Mouse (Mus musculus): ENCODE data around the gene Cnppd1.

Cnppd1 gene

GRCm38 (mm10) chr1:75142301-75143261 lies at the start of gene Cnppd1, which contains the start of gene Retreg2:
TSS of gene Cnppd1 (minus strand) at chr1:75142711.
TSS of gene Retreg2 (plus strand) at chr1:75142778.
- in situ Hi-C loops (cut with MboI; ENCODE audit: low sequenced_read_pairs): no loop called here

DNA sequence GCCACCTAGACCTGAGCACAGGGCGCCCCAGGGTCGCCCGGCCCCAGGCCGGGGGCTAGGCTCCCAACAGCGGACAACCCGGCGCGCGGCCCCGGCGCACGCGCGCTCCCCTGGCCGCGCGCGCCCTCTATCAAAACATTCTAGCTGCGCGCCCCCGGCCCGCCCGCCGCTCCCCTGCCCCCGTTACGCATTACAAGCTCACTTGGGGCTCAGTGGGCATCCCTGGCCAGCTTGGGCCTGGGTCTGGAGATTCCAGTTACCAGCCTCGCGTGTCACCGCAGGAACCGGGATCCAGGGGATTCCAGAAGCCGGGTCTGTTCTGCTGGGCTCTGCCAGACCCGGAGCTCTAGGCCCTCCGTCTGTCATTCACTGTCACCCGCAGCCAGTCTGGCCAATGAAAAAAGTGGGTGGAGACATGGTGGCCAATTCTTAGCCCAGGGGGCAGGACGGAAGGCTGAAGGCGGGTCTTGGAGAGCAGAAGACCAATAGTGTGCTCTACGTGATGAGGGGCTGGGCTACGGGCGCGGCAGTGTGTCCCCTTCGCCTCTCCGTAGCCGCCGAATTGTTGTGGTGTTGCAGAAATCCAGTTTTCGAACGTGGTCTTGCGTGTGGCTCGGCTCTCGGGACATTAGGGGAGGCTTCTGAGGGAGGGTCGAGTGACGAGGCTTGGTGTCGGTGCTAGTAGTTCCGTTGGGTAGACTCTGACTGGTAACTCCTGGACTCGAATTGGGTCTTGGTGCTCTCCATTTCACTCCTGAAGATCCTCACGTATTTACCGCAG lies 49.3 kb upstream of the Cnppd1 start, which contains the start of the genes Ankzf1 and Atg9a:
Gene Ankzf1, plus strand, starts transcription at position 530 of the 781 bp plus-strand sequence.
Gene Atg9a, minus strand, starts transcription at position 575 of the 781 bp plus-strand sequence.
- in situ Hi-C loops (cut with MboI; ENCODE audit: low sequenced_read_pairs): no loop called here

GRCm38 (mm10) chr1:75191258-75191621 lies 48.7 kb upstream of the Cnppd1 start:
- in situ Hi-C loops (cut with MboI; ENCODE audit: low sequenced_read_pairs): no loop called here

DNA sequence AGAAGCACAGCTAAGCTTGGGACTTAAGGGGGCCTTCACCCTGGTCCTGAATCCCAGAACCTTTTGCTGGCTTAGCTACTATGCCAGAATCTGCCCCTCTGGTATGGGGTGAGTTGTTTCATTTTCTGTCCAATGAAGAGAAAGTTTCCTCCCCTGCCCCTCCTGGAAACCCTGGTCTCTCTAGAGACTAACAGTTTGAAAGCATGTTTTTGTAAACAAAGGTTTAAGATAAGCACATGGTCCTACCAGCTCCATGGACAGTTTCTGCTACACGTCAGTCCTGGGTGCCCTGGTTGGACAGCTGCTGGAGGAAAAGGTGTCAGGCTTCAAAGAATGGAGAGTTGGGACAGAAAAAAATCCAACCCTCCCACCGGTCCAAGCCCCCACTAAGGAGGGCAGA lies 48.1 kb upstream of the Cnppd1 start:
- in situ Hi-C loops (cut with MboI; ENCODE audit: low sequenced_read_pairs): no loop called here

DNA sequence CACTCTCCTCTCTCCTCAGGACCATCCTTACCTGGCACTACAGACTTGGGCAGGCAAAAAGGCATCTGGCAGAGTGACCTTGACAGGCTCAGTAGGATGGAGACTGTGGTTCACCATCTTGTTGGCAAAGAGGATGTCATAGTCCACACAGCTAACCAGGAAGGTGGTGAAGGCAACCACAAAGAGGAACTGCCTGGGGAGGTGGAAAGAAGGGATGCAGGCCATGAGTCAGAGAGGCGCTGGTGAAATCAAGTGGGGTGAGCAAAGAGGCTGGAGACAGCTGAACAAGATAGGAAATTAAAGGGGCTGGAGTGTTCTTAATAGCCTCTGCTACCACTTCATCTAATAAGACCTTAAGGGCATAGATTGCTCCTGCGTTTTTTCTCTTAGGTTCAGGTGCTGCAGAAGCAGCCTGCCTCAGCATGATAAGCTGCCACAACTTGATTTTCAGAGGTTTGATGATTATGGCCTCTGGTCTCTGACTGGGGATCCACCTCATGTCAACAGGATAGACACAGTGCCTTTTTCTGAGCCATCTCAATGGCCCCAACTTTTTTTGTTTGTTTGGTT lies 45.5 kb upstream of the Cnppd1 start:
- in situ Hi-C loops (cut with MboI; ENCODE audit: low sequenced_read_pairs): no loop called here

GRCm38 (mm10) chr1:75187126-75187525 lies 44.6 kb upstream of the Cnppd1 start:
- in situ Hi-C loops (cut with MboI; ENCODE audit: low sequenced_read_pairs): no loop called here

GRCm38 (mm10) chr1:75185495-75185894 lies 43.0 kb upstream of the Cnppd1 start:
- in situ Hi-C loops (cut with MboI; ENCODE audit: low sequenced_read_pairs): no loop called here

GRCm38 (mm10) chr1:75182160-75182559 lies 39.6 kb upstream of the Cnppd1 start:
- in situ Hi-C loops (cut with MboI; ENCODE audit: low sequenced_read_pairs): no loop called here

DNA sequence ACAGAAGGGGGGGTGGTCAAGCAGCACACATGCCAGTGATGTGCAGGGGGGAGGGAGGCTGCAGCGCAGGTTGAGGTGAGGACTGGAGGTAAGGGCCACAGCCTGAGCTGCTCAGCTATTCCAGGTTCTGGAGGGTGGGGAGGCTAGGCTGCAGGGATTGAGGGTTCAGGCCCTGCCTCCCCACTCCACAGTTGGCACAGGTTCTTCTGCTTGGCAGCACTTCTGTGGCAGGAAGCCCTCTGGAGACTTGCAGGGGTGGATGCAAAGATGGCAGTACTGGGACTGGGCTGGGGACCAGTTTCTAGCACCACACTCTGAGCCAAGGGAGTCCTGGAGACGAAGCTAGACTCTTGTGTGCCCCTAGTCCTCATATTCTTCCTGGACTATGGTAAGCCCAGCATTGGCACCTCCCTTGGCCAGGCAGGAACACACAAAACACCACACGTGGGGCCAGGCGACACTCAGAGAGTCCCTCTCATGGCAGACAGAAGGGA lies 38.9 kb upstream of the Cnppd1 start:
- in situ Hi-C loops (cut with MboI; ENCODE audit: low sequenced_read_pairs): no loop called here

DNA sequence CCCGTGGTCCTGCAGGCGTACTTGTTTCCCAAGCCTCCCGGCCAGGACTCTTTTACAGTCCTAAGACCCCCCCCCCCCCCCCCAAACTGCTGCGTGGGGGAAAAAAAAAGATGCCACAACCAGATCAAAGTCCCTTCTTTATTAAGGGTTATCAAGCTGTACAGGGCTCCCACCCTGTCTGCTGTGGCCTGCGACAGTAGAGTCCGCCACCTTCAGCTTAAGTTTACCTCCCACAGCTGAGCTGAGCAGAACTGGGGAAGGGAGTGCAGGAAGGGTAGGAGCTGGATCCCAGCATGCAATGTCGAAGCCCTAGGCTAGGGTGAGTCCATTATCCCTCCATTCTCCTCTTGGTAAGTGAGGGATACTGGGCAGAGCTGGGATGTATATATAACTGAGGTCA lies 38.2 kb upstream of the Cnppd1 start:
- in situ Hi-C loops (cut with MboI; ENCODE audit: low sequenced_read_pairs): no loop called here

- in situ Hi-C loops (cut with MboI; ENCODE audit: low sequenced_read_pairs): no loop called here
Observed at GRCm38 (mm10) chr1:75180105-75180590, 37.6 kb upstream of the Cnppd1 start, which contains the start of gene Abcb6. TSS of gene Abcb6 (minus strand) at chr1:75180392.

DNA sequence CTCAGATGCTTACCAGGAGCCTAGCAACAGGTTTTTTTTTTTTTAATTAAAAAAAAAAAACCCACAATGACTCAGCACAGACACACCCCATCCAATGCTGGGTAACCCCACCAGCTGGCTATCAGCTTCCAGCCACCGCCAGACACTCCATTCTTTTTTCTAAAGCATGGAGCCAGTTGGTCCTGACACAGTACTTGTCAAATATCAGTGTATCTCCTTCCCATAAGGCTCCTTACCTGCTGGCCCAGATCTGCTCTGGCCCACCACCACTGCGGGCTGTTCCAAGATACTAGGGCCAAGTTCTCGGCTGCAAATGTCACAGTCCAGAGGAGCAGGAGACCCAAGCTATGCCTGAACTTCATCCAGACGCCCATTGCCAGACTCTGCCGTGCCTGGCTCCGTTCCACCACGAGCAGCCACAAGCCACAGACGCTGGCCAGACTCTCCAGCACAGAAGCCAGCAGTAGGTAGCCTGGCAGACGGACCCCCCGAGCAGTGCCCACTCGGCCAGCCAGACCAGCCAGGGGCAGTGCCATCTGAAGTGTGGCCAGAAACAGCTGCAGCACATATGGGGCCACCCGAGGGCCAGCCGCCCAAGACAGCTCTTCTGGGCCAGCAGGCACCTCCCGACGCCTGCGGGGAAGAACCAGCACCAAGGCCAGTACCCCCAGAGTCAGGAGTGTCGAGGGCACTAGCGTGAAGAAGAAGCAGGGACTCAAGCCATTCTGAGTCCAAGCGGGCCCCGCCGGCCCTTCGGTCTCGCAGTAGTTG lies 37.0 kb upstream of the Cnppd1 start:
- in situ Hi-C loops (cut with MboI; ENCODE audit: low sequenced_read_pairs): no loop called here

DNA sequence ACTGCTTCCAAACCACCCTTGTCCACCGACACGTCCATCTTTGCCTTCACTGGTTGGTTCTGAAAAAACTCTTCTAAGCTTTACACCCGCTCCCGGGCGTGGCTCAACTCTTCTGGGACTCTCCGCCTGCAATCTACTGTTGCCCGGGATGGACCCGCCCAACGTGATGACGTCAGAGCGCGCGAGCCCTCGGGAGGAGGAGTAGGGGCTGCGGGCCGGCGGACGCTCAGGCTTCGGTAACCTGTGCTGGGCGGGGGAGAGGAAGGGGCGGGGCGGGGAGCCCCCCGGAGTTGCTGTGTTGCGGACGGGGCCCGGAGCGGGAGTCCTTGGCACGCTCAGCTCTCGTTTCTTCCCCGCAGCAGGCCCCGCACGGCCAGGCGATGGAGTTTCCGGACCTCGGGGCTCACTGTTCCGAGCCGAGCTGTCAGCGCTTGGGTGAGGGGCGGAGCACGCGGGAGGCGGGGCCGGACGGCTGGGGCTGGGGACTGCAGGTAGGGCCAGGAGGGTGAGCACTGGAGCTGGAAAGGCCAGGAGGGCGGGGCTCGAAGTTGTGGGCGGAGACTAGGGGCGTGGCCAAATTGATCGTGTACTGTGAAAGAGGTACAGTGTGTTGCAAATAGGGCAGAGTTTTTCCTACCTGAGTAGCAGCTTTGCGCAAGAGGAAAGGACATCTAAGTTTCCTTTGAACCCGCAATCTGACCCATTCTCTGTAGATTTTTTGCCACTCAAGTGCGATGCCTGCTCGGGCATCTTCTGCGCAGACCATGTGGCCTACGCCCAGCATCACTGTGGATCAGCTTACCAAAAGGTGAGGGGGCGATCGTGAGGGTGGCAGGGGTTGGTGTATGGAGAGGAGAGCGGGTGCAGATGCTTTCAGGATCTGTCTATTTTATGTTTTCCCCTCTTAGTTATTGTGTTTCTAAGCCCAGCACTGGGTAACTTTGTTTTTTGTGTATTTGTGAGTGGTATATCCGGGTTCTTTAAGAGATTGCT lies 26.3 kb upstream of the Cnppd1 start, which contains the start of gene Zfand2b:
Gene Zfand2b, plus strand, starts transcription at position 175 of the 993 bp plus-strand sequence.
- in situ Hi-C loops (cut with MboI; ENCODE audit: low sequenced_read_pairs): no loop called here

DNA sequence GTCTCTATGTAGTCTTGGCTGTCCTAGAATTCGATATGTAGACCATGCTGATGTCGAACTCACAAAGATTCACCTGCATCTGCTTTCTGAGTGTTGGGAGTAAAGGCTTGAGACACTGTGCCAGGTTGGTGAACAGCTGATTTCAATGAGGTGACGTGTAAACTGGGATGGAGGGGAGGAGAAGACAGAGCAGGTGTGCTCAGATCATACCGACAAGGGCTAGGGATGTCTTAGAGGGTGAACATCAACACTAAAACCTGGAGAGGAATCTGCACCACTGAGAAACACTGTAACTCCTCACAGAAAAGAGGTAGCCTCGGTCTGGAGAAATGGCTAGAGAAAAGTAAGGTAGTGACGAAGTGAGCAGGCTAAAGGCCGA lies 25.6 kb upstream of the Cnppd1 start:
- in situ Hi-C loops (cut with MboI; ENCODE audit: low sequenced_read_pairs): no loop called here

GRCm38 (mm10) chr1:75160256-75160617 lies 17.7 kb upstream of the Cnppd1 start:
- in situ Hi-C loops (cut with MboI; ENCODE audit: low sequenced_read_pairs): no loop called here

DNA sequence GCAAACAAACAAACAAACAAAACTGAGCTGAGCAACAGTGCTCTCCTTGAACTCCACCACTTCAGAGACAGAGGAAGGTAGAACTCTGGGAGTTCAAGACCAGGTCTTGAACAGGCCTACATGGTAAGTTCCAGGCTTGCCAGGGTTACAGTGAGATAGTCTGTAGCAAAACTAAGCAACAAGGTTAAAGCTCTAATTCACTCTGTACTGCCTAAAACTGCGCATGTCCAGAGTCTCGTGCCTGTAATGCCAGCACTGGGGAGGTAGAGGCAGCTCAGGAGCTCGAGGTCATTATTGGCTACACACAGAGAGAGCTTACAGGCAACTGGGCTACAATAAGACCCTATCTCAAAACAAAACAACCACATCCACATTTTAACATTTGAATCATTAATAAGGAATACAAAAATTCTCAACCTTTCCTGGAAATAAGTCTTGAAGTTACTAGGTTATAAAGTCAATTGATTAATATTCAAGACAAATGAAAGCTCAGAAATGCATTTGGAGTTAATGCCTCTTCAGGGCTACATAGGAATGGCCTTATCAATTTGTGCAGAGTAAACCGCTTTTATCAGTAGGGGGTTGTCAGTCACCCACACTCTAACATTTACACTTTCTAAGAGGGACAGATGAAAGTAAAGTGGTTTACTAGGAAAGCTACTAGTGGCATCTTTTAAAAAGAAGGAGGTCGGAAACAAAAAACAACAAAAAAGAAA lies 17.2 kb upstream of the Cnppd1 start:
- in situ Hi-C loops (cut with MboI; ENCODE audit: low sequenced_read_pairs): no loop called here

GRCm38 (mm10) chr1:75158990-75159389 lies 16.5 kb upstream of the Cnppd1 start:
- in situ Hi-C loops (cut with MboI; ENCODE audit: low sequenced_read_pairs): no loop called here

DNA sequence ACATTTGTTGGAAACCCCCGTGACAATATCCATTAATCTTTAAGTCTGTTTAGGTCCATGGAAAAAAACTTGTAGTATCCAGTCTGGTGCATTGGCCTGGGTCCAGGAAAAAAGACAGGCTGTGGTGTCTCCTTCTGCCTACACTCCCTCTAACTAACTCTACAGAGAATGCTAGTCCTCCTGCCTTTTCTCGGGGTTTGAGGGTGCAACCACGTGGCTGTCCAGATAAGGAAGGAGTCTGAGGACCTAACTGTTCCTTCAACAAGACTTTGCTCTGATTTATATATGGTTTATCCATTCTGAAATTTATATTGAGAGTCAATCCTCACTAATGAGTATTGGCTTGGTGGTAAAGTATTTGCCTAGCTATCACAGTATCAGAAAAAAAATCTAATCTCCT lies 13.3 kb upstream of the Cnppd1 start:
- in situ Hi-C loops (cut with MboI; ENCODE audit: low sequenced_read_pairs): no loop called here
